Mouse (Mus musculus): Measurements from ENCODE around the gene Lingo3. TPM values are rescaled to one million over a fixed set of nuclear protein-coding genes. Genes with fewer than 3 reads are reported as not detected.
A peak's percentile ranks its signal among the peaks of the same experiment; 100 is the strongest.

The Lingo3 gene
- polyA plus RNA-seq, 1 experiment from 2014 or later: 0.12 TPM

- Histone ChIP-seq H3K4me3 (ENCODE audit: low read depth, low read length) (no peak within 1 kb of the TSS), H3K36me3 (ENCODE audit: control insufficient read depth, insufficient read depth, low read length) (peaks cover 30% of the 10 kb centered on the region), H3K27me3 (ENCODE audit: control insufficient read depth, insufficient read depth, low read length) (no peaks in the 10 kb centered on the region), H3K9ac (ENCODE audit: low read length) (no peak within 1 kb of the TSS), H3K27ac (replicated peaks) (no peak within 1 kb of the TSS), H3K4me1 (replicated peaks; ENCODE audit: control insufficient read depth, insufficient read depth) (no peaks in the 10 kb centered on the region), H3K4me2 (replicated peaks; ENCODE audit: low read depth) (no peak within 1 kb of the TSS), H3K9me3 (ENCODE audit: control insufficient read depth, low read length) (no peaks in the 10 kb centered on the region)
- 63% methylated on average over 6 of the region's 6 CpGs for WGBS
- TF ChIP-seq EP300 (optimal IDR thresholded peaks at IDR 0.05): no peak
- no peak for TF ChIP-seq CTCF (IDR thresholded peaks at IDR 0.05; ENCODE audit: low read depth)
- ATAC-seq (ENCODE audit: low FRiP score, low TSS enrichment) (no peak), DNase-seq (ENCODE audit: low spot score) (peak; percentile 19)
These were observed 38.9 kb downstream of the Lingo3 start, which contains the start of gene Amh for GRCm38 (mm10) chr10:80804916-80805315. TSS of gene Amh (plus strand) at chr10:80805243.

GRCm38 (mm10) chr10:80804340-80804739 lies 39.5 kb downstream of the Lingo3 start:
- ATAC-seq (ENCODE audit: low FRiP score, low TSS enrichment) (no peak), DNase-seq (ENCODE audit: low spot score) (no peak)
- H3K4me3 ChIP-seq (ENCODE audit: low read depth, low read length): no peak overlapping the region
- no peaks in the 10 kb centered on the region for H3K9me3 ChIP-seq (ENCODE audit: control insufficient read depth, low read length)
- 100% methylated on average over 2 of the region's 2 CpGs for WGBS
- H3K9ac ChIP-seq (ENCODE audit: low read length): no peak overlapping the region
- H3K4me1 ChIP-seq (replicated peaks; ENCODE audit: control insufficient read depth, insufficient read depth): 0 out of 2 replicates have a peak, but pooled peaks cover 2% of the 10 kb centered on the region
- TF ChIP-seq CTCF (IDR thresholded peaks at IDR 0.05; ENCODE audit: low read depth) (no peak), EP300 (optimal IDR thresholded peaks at IDR 0.05) (no peak)
- no peak overlapping the region for H3K4me2 ChIP-seq (replicated peaks; ENCODE audit: low read depth)
- peaks cover 30% of the 10 kb centered on the region for H3K36me3 ChIP-seq (ENCODE audit: control insufficient read depth, insufficient read depth, low read length)
- H3K27me3 ChIP-seq (ENCODE audit: control insufficient read depth, insufficient read depth, low read length): no peaks in the 10 kb centered on the region
- no peak overlapping the region for H3K27ac ChIP-seq (replicated peaks)

- DNase-seq (ENCODE audit: low spot score) (peak; percentile 14), ATAC-seq (ENCODE audit: low FRiP score, low TSS enrichment) (no peak)
- H3K4me1 ChIP-seq (replicated peaks; ENCODE audit: control insufficient read depth, insufficient read depth): 0 out of 2 replicates have a peak, but pooled peaks cover 2% of the 10 kb centered on the region
- peaks cover 30% of the 10 kb centered on the region for H3K36me3 ChIP-seq (ENCODE audit: control insufficient read depth, insufficient read depth, low read length)
- H3K9me3 ChIP-seq (ENCODE audit: control insufficient read depth, low read length): no peaks in the 10 kb centered on the region
- no peak overlapping the region for H3K4me3 ChIP-seq (ENCODE audit: low read depth, low read length)
- no peak overlapping the region for H3K27ac ChIP-seq (replicated peaks)
- WGBS: 79% methylated on average over 3 of the region's 3 CpGs
- no peaks in the 10 kb centered on the region for H3K27me3 ChIP-seq (ENCODE audit: control insufficient read depth, insufficient read depth, low read length)
- H3K4me2 ChIP-seq (replicated peaks; ENCODE audit: low read depth): no peak overlapping the region
- no peak for TF ChIP-seq EP300 (optimal IDR thresholded peaks at IDR 0.05)
- TF ChIP-seq CTCF (IDR thresholded peaks at IDR 0.05; ENCODE audit: low read depth): no peak
- H3K9ac ChIP-seq (ENCODE audit: low read length): no peak overlapping the region
These were observed 40.8 kb downstream of the Lingo3 start for GRCm38 (mm10) chr10:80802996-80803395.

- Histone ChIP-seq H3K4me3 (ENCODE audit: low read depth, low read length) (no peak overlapping the region), H3K4me2 (replicated peaks; ENCODE audit: low read depth) (no peak overlapping the region), H3K27ac (replicated peaks) (no peak overlapping the region), H3K9me3 (ENCODE audit: control insufficient read depth, low read length) (no peaks in the 10 kb centered on the region), H3K27me3 (ENCODE audit: control insufficient read depth, insufficient read depth, low read length) (no peaks in the 10 kb centered on the region), H3K36me3 (ENCODE audit: control insufficient read depth, insufficient read depth, low read length) (peaks cover 30% of the 10 kb centered on the region), H3K4me1 (replicated peaks; ENCODE audit: control insufficient read depth, insufficient read depth) (0 out of 2 replicates have a peak, but pooled peaks cover 2% of the 10 kb centered on the region), H3K9ac (ENCODE audit: low read length) (no peak overlapping the region)
- WGBS: 82% methylated on average over 10 of the region's 10 CpGs
- no peak for DNase-seq (ENCODE audit: low spot score)
- TF ChIP-seq CTCF (IDR thresholded peaks at IDR 0.05; ENCODE audit: low read depth) (no peak), EP300 (optimal IDR thresholded peaks at IDR 0.05) (no peak)
- no peak for ATAC-seq (ENCODE audit: low FRiP score, low TSS enrichment)
These were observed 41.5 kb downstream of the Lingo3 start for GRCm38 (mm10) chr10:80802204-80802912.

- H3K4me1 ChIP-seq (replicated peaks; ENCODE audit: control insufficient read depth, insufficient read depth): peaks cover 6% of the 10 kb centered on the region
- ATAC-seq (ENCODE audit: low FRiP score, low TSS enrichment): no peak
- peak overlapping the region; percentile 98 for H3K27ac ChIP-seq (replicated peaks)
- no peaks in the 10 kb centered on the region for H3K27me3 ChIP-seq (ENCODE audit: control insufficient read depth, insufficient read depth, low read length)
- H3K9me3 ChIP-seq (ENCODE audit: control insufficient read depth, low read length): no peaks in the 10 kb centered on the region
- no peak for TF ChIP-seq CTCF (IDR thresholded peaks at IDR 0.05; ENCODE audit: low read depth)
- TF ChIP-seq EP300 (optimal IDR thresholded peaks at IDR 0.05): no peak
- peak overlapping the region; percentile 84 for H3K4me3 ChIP-seq (ENCODE audit: low read depth, low read length)
- 0% methylated on average over 18 of the region's 18 CpGs for WGBS
- H3K36me3 ChIP-seq (ENCODE audit: control insufficient read depth, insufficient read depth, low read length): peaks cover 36% of the 10 kb centered on the region
- no peak for DNase-seq (ENCODE audit: low spot score)
- peak overlapping the region; percentile 97 for H3K9ac ChIP-seq (ENCODE audit: low read length)
- H3K4me2 ChIP-seq (replicated peaks; ENCODE audit: low read depth): peak overlapping the region; percentile 74
These were observed 44.7 kb downstream of the Lingo3 start for GRCm38 (mm10) chr10:80799070-80799566.

Data from stomach, postnatal 0 days (tissue).